Comparison of ENCODE assay signal across 7 mouse cellular contexts in the genomic region with DNA sequence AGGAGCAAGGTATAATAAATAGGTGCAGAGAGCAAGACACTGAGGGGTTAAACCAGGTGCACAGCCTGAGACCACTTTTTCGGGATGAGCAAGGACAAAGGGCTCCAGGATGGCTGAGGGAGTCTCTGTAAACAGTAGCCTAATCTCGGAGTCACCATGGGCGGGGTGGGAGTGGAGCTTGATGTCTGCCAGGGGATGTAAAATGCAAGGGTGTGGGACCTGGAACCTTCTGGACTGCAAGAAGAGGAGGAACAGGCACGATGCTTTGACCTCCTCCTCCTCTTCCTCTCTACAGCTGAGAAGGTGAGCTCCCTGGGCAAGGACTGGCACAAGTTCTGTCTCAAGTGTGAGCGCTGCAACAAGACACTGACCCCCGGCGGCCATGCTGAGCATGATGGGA. TPM values are rescaled to one million over a fixed set of nuclear protein-coding genes. Genes with fewer than 3 reads are reported as not detected.
DNase-seq lines count a peak whose midpoint lies in the region; ATAC-seq and TF ChIP-seq lines count a peak whose summit lies in the region.

No protein-coding gene starts in this region.

- 0 out of 2 replicates have a peak overlapping the region, but pooled peaks have one; percentile 10 for H3K27ac ChIP-seq in embryonic facial prominence, embryonic 10.5 days (replicated peaks)
- no peak overlapping the region for H3K27ac ChIP-seq in forebrain, postnatal 0 days (ENCODE audit: low read depth, low read length)
- no peak overlapping the region for H3K27ac ChIP-seq in intestine, embryonic 16.5 days (ENCODE audit: low read length)
- no peak overlapping the region for H3K27ac ChIP-seq in midbrain, embryonic 11.5 days (ENCODE audit: low read depth, low read length)

- peak overlapping the region; percentile 60 for H3K4me3 ChIP-seq in embryonic facial prominence, embryonic 10.5 days
- H3K4me3 ChIP-seq in forebrain, postnatal 0 days (ENCODE audit: low read depth, low read length), result peak overlapping the region; percentile 66
- H3K4me3 ChIP-seq in intestine, embryonic 16.5 days (ENCODE audit: low read length), result peak overlapping the region; percentile 63
- peak overlapping the region; percentile 67; the same call in 1 of the 2 replicates for H3K4me3 ChIP-seq in midbrain, embryonic 11.5 days (ENCODE audit: low read depth, low read length)

- H3K36me3 ChIP-seq in embryonic facial prominence, embryonic 10.5 days (replicated peaks), result peaks cover 29% of the 10 kb centered on the region
- H3K36me3 ChIP-seq in forebrain, postnatal 0 days (ENCODE audit: insufficient read depth), result peaks cover 27% of the 10 kb centered on the region
- no peaks in the 10 kb centered on the region; the same call in 1 of the 2 replicates for H3K36me3 ChIP-seq in intestine, embryonic 16.5 days (ENCODE audit: control insufficient read depth, insufficient read depth, low read length)
- H3K36me3 ChIP-seq in midbrain, embryonic 11.5 days (ENCODE audit: control insufficient read depth, insufficient read depth, low read length), result peaks cover 4% of the 10 kb centered on the region; the same call in 1 of the 2 replicates

- 60% methylated on average over 7 of the region's 7 CpGs for WGBS in embryonic facial prominence, embryonic 10.5 days
- WGBS in forebrain, postnatal 0 days, result 62% methylated on average over 7 of the region's 7 CpGs
- 47% methylated on average over 7 of the region's 7 CpGs for WGBS in intestine, embryonic 16.5 days
- WGBS in midbrain, embryonic 11.5 days, result 67% methylated on average over 7 of the region's 7 CpGs

- peak overlapping the region; percentile 61 for H3K4me2 ChIP-seq in forebrain, postnatal 0 days (ENCODE audit: low read depth)
- H3K4me2 ChIP-seq in intestine, embryonic 16.5 days (ENCODE audit: low read depth, low read length), result peak overlapping the region; percentile 45
- peak overlapping the region; percentile 61 for H3K4me2 ChIP-seq in midbrain, embryonic 11.5 days

- peaks cover 70% of the 10 kb centered on the region for H3K27me3 ChIP-seq in embryonic facial prominence, embryonic 10.5 days (replicated peaks; ENCODE audit: low read depth, poor library complexity, severe bottlenecking)
- no peaks in the 10 kb centered on the region for H3K27me3 ChIP-seq in forebrain, postnatal 0 days (ENCODE audit: insufficient read depth, low read length)
- peaks cover 21% of the 10 kb centered on the region for H3K27me3 ChIP-seq in intestine, embryonic 16.5 days (replicated peaks; ENCODE audit: control insufficient read depth, insufficient read depth, low read length)
- no peaks in the 10 kb centered on the region; the same call in 1 of the 2 replicates for H3K27me3 ChIP-seq in midbrain, embryonic 11.5 days (ENCODE audit: control insufficient read depth, insufficient read depth, low read length)

- no peaks in the 10 kb centered on the region for H3K9me3 ChIP-seq in embryonic facial prominence, embryonic 10.5 days
- no peaks in the 10 kb centered on the region for H3K9me3 ChIP-seq in forebrain, postnatal 0 days (ENCODE audit: low read length)
- no peaks in the 10 kb centered on the region for H3K9me3 ChIP-seq in intestine, embryonic 16.5 days (ENCODE audit: control insufficient read depth, low read length)
- H3K9me3 ChIP-seq in midbrain, embryonic 11.5 days (ENCODE audit: control insufficient read depth, low read length), result no peaks in the 10 kb centered on the region

- ATAC-seq in forebrain, postnatal 0 days, result no peak
- no peak for ATAC-seq in intestine, embryonic 16.5 days
- ATAC-seq in midbrain, embryonic 11.5 days (ENCODE audit: low FRiP score), result no peak

- no peak overlapping the region for H3K9ac ChIP-seq in forebrain, postnatal 0 days
- H3K9ac ChIP-seq in intestine, embryonic 16.5 days (ENCODE audit: low read depth, low read length), result peak overlapping the region; percentile 23; the same call in 1 of the 2 replicates
- H3K9ac ChIP-seq in midbrain, embryonic 11.5 days (ENCODE audit: low read length), result peak overlapping the region; percentile 80; the same call in 1 of the 2 replicates

- DNase-seq in embryonic facial prominence, embryonic 10.5 days (ENCODE audit: low spot score), result no peak
- DNase-seq in forebrain, postnatal 0 days, result no peak
- no peak for DNase-seq in midbrain, embryonic 11.5 days (ENCODE audit: low spot score, missing footprints)
- DNase-seq in layer of hippocampus, postnatal 25 days (ENCODE audit: extremely low spot score in 1 of 2, low spot score in 1 of 2), result no peak
- no peak for DNase-seq in adrenal gland, adult 8-10 months
- no peak for DNase-seq in spleen, postnatal 10 days (ENCODE audit: low spot score in 2 of 2)

- H3K4me1 ChIP-seq in embryonic facial prominence, embryonic 10.5 days, result peaks cover 75% of the 10 kb centered on the region
- peaks cover 29% of the 10 kb centered on the region for H3K4me1 ChIP-seq in forebrain, postnatal 0 days (ENCODE audit: insufficient read depth)
- peaks cover 57% of the 10 kb centered on the region for H3K4me1 ChIP-seq in intestine, embryonic 16.5 days (ENCODE audit: control insufficient read depth, insufficient read depth, low read length)
- peaks cover 46% of the 10 kb centered on the region for H3K4me1 ChIP-seq in midbrain, embryonic 11.5 days (ENCODE audit: control insufficient read depth, insufficient read depth, low read length)

- TF ChIP-seq CTCF in forebrain, postnatal 0 days (IDR thresholded peaks at IDR 0.05; ENCODE audit: low read depth), result no peak

RNA-seq across cellular contexts. Expression of a gene that starts 3.0 kb away (rescaled TPM):
- polyA plus RNA-seq in embryonic facial prominence, embryonic 10.5 days (2016; fragmentation: Nextera tagmentation; extraction: Ambion mirVana), result 53.6 and 57.1 TPM in 2 replicates
- total RNA-seq in forebrain, postnatal 0 days (2014; rRNA removed), result 8.3 and 16.1 TPM in 2 replicates
- polyA plus RNA-seq in forebrain, postnatal 0 days (2015; fragmentation: Nextera tagmentation; extraction: Ambion mirVana), result 28.9 and 47.1 TPM in 2 replicates
- 489 and 523 TPM in 2 replicates for polyA plus RNA-seq in intestine, embryonic 16.5 days (2015; fragmentation: Nextera tagmentation; extraction: Ambion mirVana)
- polyA plus RNA-seq in midbrain, embryonic 11.5 days (2014; fragmentation: Nextera tagmentation; extraction: Ambion mirVana), result 87.1 and 95.7 TPM in 2 replicates
- total RNA-seq in layer of hippocampus, postnatal 25 days (2021), result 10 to 100 TPM in 1 of 2 experiments, 1 to 10 TPM in 1; 7.6 to 12.6 TPM
- 10 to 100 TPM; 55.3 to 90.7 (median 59.7) TPM for total RNA-seq in adrenal gland, adult 8-10 months (2022)

RNA-seq across cellular contexts. Expression of a gene that starts 3.1 kb away (rescaled TPM):
- polyA plus RNA-seq in embryonic facial prominence, embryonic 10.5 days (2016; fragmentation: Nextera tagmentation; extraction: Ambion mirVana), result 91.8 and 96.4 TPM in 2 replicates
- 191 and 198 TPM in 2 replicates for total RNA-seq in forebrain, postnatal 0 days (2014; rRNA removed)
- 533 and 584 TPM in 2 replicates for polyA plus RNA-seq in forebrain, postnatal 0 days (2015; fragmentation: Nextera tagmentation; extraction: Ambion mirVana)
- polyA plus RNA-seq in intestine, embryonic 16.5 days (2015; fragmentation: Nextera tagmentation; extraction: Ambion mirVana), result 124 and 130 TPM in 2 replicates
- 226 and 247 TPM in 2 replicates for polyA plus RNA-seq in midbrain, embryonic 11.5 days (2014; fragmentation: Nextera tagmentation; extraction: Ambion mirVana)
- 100 to 1,000 TPM; 110 to 113 TPM for total RNA-seq in layer of hippocampus, postnatal 25 days (2021)
- 10 to 100 TPM; 46.7 to 65.5 (median 58.4) TPM for total RNA-seq in adrenal gland, adult 8-10 months (2022)

RNA-seq across cellular contexts. Expression of a gene that starts 13.1 kb away (rescaled TPM):
- 57.5 and 59.4 TPM in 2 replicates for polyA plus RNA-seq in embryonic facial prominence, embryonic 10.5 days (2016; fragmentation: Nextera tagmentation; extraction: Ambion mirVana)
- total RNA-seq in forebrain, postnatal 0 days (2014; rRNA removed), result 7.8 and 8.6 TPM in 2 replicates
- polyA plus RNA-seq in forebrain, postnatal 0 days (2015; fragmentation: Nextera tagmentation; extraction: Ambion mirVana), result 7.6 and 10.0 TPM in 2 replicates
- 21.4 and 22.7 TPM in 2 replicates for polyA plus RNA-seq in intestine, embryonic 16.5 days (2015; fragmentation: Nextera tagmentation; extraction: Ambion mirVana)
- polyA plus RNA-seq in midbrain, embryonic 11.5 days (2014; fragmentation: Nextera tagmentation; extraction: Ambion mirVana), result 25.6 and 31.5 TPM in 2 replicates
- 1 to 10 TPM; 1.1 to 1.2 TPM for total RNA-seq in layer of hippocampus, postnatal 25 days (2021)
- total RNA-seq in adrenal gland, adult 8-10 months (2022), result 1 to 10 TPM in 3 of 4 experiments, under 1 TPM in 1; 0.87 to 1.8 (median 1.5) TPM

RNA-seq across cellular contexts. Expression of a gene that starts 42.6 kb away (rescaled TPM):
- 11.4 and 12.1 TPM in 2 replicates for polyA plus RNA-seq in embryonic facial prominence, embryonic 10.5 days (2016; fragmentation: Nextera tagmentation; extraction: Ambion mirVana)
- total RNA-seq in forebrain, postnatal 0 days (2014; rRNA removed), result 71.8 and 75.6 TPM in 2 replicates
- polyA plus RNA-seq in forebrain, postnatal 0 days (2015; fragmentation: Nextera tagmentation; extraction: Ambion mirVana), result 59.3 and 66.7 TPM in 2 replicates
- polyA plus RNA-seq in intestine, embryonic 16.5 days (2015; fragmentation: Nextera tagmentation; extraction: Ambion mirVana), result 5.6 and 5.8 TPM in 2 replicates
- 11.5 and 13.1 TPM in 2 replicates for polyA plus RNA-seq in midbrain, embryonic 11.5 days (2014; fragmentation: Nextera tagmentation; extraction: Ambion mirVana)
- 10 to 100 TPM; 22.6 to 23.3 TPM for total RNA-seq in layer of hippocampus, postnatal 25 days (2021)
- total RNA-seq in adrenal gland, adult 8-10 months (2022), result 10 to 100 TPM in 2 of 4 experiments, 1 to 10 TPM in 2; 5.1 to 13.1 (median 8.4) TPM

RNA-seq across cellular contexts. Expression of a gene that starts 45.1 kb away (rescaled TPM):
- 20.3 and 21.0 TPM in 2 replicates for polyA plus RNA-seq in embryonic facial prominence, embryonic 10.5 days (2016; fragmentation: Nextera tagmentation; extraction: Ambion mirVana)
- total RNA-seq in forebrain, postnatal 0 days (2014; rRNA removed), result 49.2 and 59.3 TPM in 2 replicates
- 13.6 and 13.8 TPM in 2 replicates for polyA plus RNA-seq in forebrain, postnatal 0 days (2015; fragmentation: Nextera tagmentation; extraction: Ambion mirVana)
- 8.0 TPM in 2 replicates for polyA plus RNA-seq in intestine, embryonic 16.5 days (2015; fragmentation: Nextera tagmentation; extraction: Ambion mirVana)
- polyA plus RNA-seq in midbrain, embryonic 11.5 days (2014; fragmentation: Nextera tagmentation; extraction: Ambion mirVana), result 19.2 and 21.4 TPM in 2 replicates
- 10 to 100 TPM; 73.9 to 84.4 TPM for total RNA-seq in layer of hippocampus, postnatal 25 days (2021)
- 10 to 100 TPM; 81.8 to 92.8 (median 86.8) TPM for total RNA-seq in adrenal gland, adult 8-10 months (2022)
